Mouse (Mus musculus): ENCODE measurements at regions not wholly inside any gene's neighbourhood (a gene's known extent, or its start where the extent isn't known, plus 50 kb on each side); places are given as distances from the start of the nearest gene placed in this dataset.

- no peak for DNase-seq
These were observed 103.5 kb upstream of the Fut8 start for GRCm38 (mm10) chr12:77134306-77135010.

DNA sequence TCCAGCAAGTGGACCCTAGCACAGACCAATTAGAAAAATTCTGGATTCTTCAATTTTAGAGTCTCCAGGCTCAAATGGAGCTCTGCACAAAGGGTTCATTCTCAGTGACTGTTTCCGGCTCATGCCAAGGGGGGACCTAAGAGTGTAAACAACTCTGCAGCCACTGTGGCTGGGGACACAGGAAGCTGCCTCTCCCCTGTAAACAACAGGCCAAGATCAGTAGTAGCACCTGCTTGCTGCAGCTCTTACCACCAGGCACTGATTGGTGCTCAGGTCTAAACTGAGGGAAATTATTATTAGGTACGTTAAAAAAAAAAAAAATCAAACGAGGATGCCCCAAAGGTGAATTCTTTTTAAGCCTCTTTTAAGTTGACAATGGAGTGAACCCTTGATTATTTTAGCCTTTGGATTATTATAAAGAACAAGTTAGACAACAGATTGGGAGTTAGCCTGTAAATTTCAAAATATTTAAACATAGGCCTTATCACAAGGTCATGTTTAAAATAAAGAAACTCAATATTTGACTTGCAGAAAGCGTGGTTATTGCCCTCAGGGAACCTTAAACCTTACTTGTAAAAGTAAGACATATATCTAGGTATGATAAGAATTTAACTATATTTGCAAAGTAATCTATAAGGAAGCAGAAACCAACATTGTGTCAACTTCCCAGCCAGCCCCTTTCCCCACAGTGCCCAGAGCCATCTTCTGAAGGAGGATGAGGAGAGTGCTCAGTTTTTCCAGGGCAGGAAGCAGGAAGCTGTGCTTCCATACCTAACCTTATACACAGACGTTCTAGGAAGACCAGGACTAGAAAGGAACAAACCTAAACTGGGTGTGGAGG, 104.2 kb upstream of the Fut8 start:
- no peak for DNase-seq

GRCm38 (mm10) chr12:77131328-77131727, 106.6 kb upstream of the Fut8 start:
- no peak for DNase-seq

- DNase-seq, result peak; percentile 33
These were observed 107.4 kb upstream of the Fut8 start for GRCm38 (mm10) chr12:77130526-77130925.

DNA sequence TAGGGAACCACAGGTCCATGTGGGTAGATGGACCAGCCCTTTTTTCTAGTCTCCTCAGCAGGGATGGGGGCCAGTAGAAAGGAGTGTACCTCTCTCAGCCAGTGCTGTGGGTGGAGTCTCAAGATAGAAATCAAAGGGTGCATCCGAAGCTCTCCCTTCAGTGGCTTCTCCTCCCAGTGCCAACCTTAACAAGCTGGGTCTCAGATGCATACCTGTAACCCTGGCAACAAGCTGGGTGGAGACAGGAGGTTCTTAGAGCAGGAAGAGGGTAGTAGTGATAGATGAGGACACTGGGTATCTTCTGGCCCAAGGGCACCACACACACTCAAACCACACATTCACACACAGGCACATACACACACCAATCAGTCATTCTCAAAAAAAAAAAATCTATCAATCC, 113.7 kb upstream of the Fut8 start:
- DNase-seq, result peak; percentile 17

- DNase-seq, result peak; percentile 33
These were observed 124.4 kb upstream of the Fut8 start for GRCm38 (mm10) chr12:77113516-77113915.

GRCm38 (mm10) chr12:77112133-77112532, 125.8 kb upstream of the Fut8 start:
- no peak for DNase-seq

GRCm38 (mm10) chr12:77107251-77107650, 130.7 kb upstream of the Fut8 start:
- no peak for DNase-seq

DNA sequence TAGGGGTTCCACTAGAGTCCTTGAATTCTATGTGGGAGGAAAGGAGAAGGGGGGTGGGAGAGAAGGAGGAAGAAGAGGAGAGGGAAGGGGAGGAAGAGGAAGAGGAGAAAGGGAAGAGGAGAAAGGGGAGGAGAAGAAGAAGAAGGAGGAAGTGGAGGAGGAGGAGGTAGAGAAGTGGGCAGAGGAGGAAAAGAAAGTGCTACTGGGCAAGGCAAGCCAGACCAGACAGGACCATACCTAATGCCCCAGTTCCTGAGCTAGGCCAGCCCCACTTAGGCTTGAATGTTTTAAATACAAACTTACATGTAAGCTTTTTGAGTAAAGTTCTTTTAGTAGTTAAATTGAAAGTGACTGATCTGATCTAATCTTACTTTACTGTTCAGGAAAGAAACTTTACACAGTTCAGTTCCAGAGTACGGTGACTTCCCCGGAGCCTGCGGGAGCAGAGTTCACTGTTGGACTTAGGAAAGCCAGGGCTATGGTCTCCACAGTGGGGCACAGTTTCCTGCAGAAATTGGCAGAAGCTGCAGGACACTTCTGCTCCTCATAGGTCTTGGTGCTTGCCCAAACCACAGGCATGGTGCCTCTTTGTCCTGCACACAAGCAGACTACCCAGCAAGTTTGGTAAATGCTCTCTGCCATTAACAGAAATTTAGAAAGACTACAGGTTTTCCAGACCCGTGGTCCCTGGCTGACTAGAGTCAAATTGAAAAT, 131.9 kb upstream of the Fut8 start:
- no peak for DNase-seq

- DNase-seq, result no peak
These were observed 137.4 kb upstream of the Fut8 start for GRCm38 (mm10) chr12:77100482-77100881.

GRCm38 (mm10) chr12:77099521-77099920, 137.5 kb upstream of the Max start:
- DNase-seq, result no peak

DNA sequence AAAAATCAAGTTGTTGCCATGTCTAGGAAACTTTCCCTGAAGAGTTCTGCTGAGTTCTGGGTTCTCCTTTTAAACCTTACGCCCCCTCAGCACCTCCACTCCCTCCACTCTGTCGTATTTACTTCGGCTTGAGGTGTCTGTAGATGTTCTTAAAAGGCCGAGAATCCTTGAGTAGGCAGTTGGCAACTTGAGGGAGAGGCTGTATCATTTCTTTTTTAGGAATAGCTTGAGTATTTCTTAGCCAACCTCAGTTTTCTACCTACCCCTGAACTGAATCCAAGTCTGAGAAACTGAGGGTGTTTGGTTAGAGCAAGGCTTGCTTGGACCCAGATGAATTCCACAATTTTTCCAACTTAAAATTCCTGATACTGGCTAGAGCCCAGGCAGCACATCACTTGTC, 136.8 kb upstream of the Max start:
- no peak for DNase-seq

- no peak for DNase-seq
These were observed 135.8 kb upstream of the Max start for GRCm38 (mm10) chr12:77097831-77098230.

- DNase-seq, result no peak
These were observed 134.5 kb upstream of the Max start for GRCm38 (mm10) chr12:77096461-77096860.

GRCm38 (mm10) chr12:77094999-77095915, 133.3 kb upstream of the Max start:
- DNase-seq, result no peak

- no peak for DNase-seq
These were observed 132.2 kb upstream of the Max start for GRCm38 (mm10) chr12:77094168-77094567.

- DNase-seq, result no peak
These were observed 130.7 kb upstream of the Max start for GRCm38 (mm10) chr12:77092741-77093140.

GRCm38 (mm10) chr12:77092143-77092542, 130.1 kb upstream of the Max start:
- DNase-seq, result no peak

DNA sequence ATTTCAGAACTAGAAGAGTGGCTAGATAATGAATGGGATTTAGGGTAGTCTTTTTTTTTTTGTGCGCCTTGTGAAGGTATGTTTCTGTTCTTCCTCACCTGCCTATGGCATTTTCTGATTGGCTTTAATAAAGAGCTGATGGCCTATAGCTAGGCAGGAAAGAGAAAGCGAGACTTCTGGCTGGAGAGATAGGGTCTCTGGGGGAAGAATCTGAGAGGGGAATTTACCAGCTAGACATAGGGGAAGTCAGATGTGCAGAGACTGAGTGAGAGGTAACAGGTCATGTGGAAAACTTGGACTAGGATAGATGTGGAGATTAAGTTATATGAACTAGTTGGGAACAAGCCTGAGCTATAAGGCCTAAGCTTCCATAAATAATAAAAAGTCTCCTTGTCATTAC, 129.7 kb upstream of the Max start:
- no peak for DNase-seq

- no peak for DNase-seq
These were observed 128.5 kb upstream of the Max start for GRCm38 (mm10) chr12:77090525-77090924.

- no peak for DNase-seq
These were observed 127.8 kb upstream of the Max start for GRCm38 (mm10) chr12:77089624-77090278.

GRCm38 (mm10) chr12:77088452-77088851, 126.5 kb upstream of the Max start:
- DNase-seq, result no peak

All from thymus, postnatal 14 days (tissue).